ENCODE assay signal across 19 mouse cellular contexts in genomic region chr14:8993421-8993820, GRCm38 (mm10).
"Had no signal": no experiment of that assay in that cellular context is flagged by ENCODE, and none has a peak within 500 bp of the region (broad histone marks: within the 10 kb centered on the region; RNA-seq: fewer than 3 reads in every experiment).

No protein-coding gene starts in this region.

- H3K27ac ChIP-seq: liver, embryonic 13.5 days; liver, embryonic 15.5 days; midbrain, embryonic 10.5 days; midbrain, embryonic 12.5 days had no signal

- H3K4me2 ChIP-seq: liver, embryonic 13.5 days; liver, embryonic 15.5 days; lung, embryonic 14.5 days; midbrain, embryonic 12.5 days had no signal

- H3K9ac ChIP-seq: liver, embryonic 13.5 days; liver, embryonic 15.5 days; lung, embryonic 14.5 days; midbrain, embryonic 12.5 days had no signal

- ATAC-seq: midbrain, embryonic 16.5 days had no signal

- H3K4me3 ChIP-seq: liver, embryonic 13.5 days; liver, embryonic 15.5 days; midbrain, embryonic 10.5 days; midbrain, embryonic 12.5 days; myocyte had no signal

- DNase-seq: liver, embryonic 13.5 days; lung, adult 18-20 months; lung, embryonic 14.5 days; lung, postnatal 10 days; lung, postnatal 4 days; midbrain, embryonic 14.5 days; retina, postnatal 1 day; right cerebral cortex, adult 18-20 months; right cerebral cortex, postnatal 25 days; right cerebral cortex, postnatal 4 days; spleen, adult 18-20 months; thymus, adult 18-20 months; thymus, postnatal 14 days; thymus, postnatal 36 days had no signal

- H3K9me3 ChIP-seq: liver, embryonic 13.5 days; liver, embryonic 15.5 days; midbrain, embryonic 10.5 days; midbrain, embryonic 12.5 days had no signal

- H3K4me1 ChIP-seq: liver, embryonic 13.5 days; liver, embryonic 15.5 days; midbrain, embryonic 10.5 days; midbrain, embryonic 12.5 days had no signal

- H3K27me3 ChIP-seq: liver, embryonic 13.5 days; liver, embryonic 15.5 days; midbrain, embryonic 12.5 days had no signal

- H3K36me3 ChIP-seq: liver, embryonic 13.5 days; liver, embryonic 15.5 days; midbrain, embryonic 10.5 days; midbrain, embryonic 12.5 days had no signal
